Mouse (Mus musculus) liver, embryonic 14.5 days (tissue): ENCODE measurements at regions not wholly inside any gene's neighbourhood (a gene's known extent, or its start where the extent isn't known, plus 50 kb on each side); places are given as distances from the start of the nearest gene placed in this dataset.

Experiments
- CTCF ChIP-seq: IDR thresholded peaks from 2 replicates; pipeline ENCODE4 v1.5.1; 2016; ENCODE audit warnings: antibody characterized with exemption, low read depth, control low read depth
- EP300 ChIP-seq: IDR thresholded peaks from 2 replicates; pipeline ENCODE4 v1.6.1; 2016; ENCODE audit warnings: antibody characterized with exemption, low read depth

DNA sequence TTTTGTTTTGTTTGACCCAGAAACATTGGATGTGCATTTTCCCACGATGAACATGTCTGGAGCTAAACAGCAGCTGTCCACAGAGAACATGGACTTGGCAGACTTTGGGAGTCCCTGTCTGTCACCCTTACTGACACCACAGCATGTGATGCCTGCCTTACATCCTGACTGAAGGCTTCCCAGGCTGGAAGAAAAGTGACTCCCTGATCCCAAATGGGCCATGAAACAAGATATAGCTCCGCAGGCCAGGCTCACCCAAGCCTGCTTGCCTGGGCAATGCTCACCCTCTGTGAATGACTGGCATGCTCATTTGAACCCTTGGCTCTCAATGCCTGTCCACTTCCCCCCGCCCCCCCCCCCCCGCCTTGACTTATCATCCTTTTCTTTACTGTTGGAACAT is 57.1 kb upstream of the Sfrp2 start:
- TF ChIP-seq EP300 (no peak), CTCF (no peak)
